ENCODE assay signal across 8 mouse cellular contexts in genomic region chr2:32166581-32166980, GRCm38 (mm10). TPM values are rescaled to one million over a fixed set of nuclear protein-coding genes. Genes with fewer than 3 reads are reported as not detected.
A peak's percentile ranks its signal among the peaks of the same experiment; 100 is the strongest.
DNase-seq lines count a peak whose midpoint lies in the region; ATAC-seq and TF ChIP-seq lines count a peak whose summit lies in the region.

No protein-coding gene starts in this region.

- H3K4me1 ChIP-seq in kidney, adult 2 months (ENCODE audit: control insufficient read depth, insufficient read depth, low read length): peaks cover 36% of the 10 kb centered on the region
- H3K4me1 ChIP-seq in embryonic facial prominence, embryonic 15.5 days: peaks cover 80% of the 10 kb centered on the region
- H3K4me1 ChIP-seq in limb, embryonic 11.5 days (ENCODE audit: control insufficient read depth, insufficient read depth, low read length): peaks cover 46% of the 10 kb centered on the region

- no peak for TF ChIP-seq CTCF in kidney, adult 2 months (conservative IDR thresholded peaks at IDR 0.05; ENCODE audit: insufficient read depth, insufficient read length, low read depth, low read length)

- H3K27ac ChIP-seq in kidney, adult 2 months (ENCODE audit: insufficient read depth, low read depth, low read length): no peak overlapping the region
- H3K27ac ChIP-seq in embryonic facial prominence, embryonic 15.5 days (replicated peaks): peak overlapping the region; percentile 90
- H3K27ac ChIP-seq in limb, embryonic 11.5 days (replicated peaks; ENCODE audit: low read depth, low read length): no peak overlapping the region

- no peak for ATAC-seq in embryonic facial prominence, embryonic 15.5 days (ENCODE audit: insufficient number of reproducible peaks, low FRiP score, low TSS enrichment, low read depth)
- no peak for ATAC-seq in limb, embryonic 11.5 days (ENCODE audit: insufficient number of reproducible peaks, low FRiP score, low TSS enrichment, low read depth)
- ATAC-seq in megakaryocyte-erythroid progenitor cell, adult 5-6 weeks (replicated peaks; ENCODE audit: low FRiP score, low TSS enrichment, poor library complexity, severe bottlenecking): no peak

- peak overlapping the region; percentile 47 for H3K4me2 ChIP-seq in embryonic facial prominence, embryonic 15.5 days (replicated peaks)
- peak overlapping the region; percentile 45 for H3K4me2 ChIP-seq in limb, embryonic 11.5 days (ENCODE audit: low read depth, severe bottlenecking)

- WGBS in kidney, adult 2 months: 24% methylated on average over 10 of the region's 10 CpGs
- 7% methylated on average over 10 of the region's 10 CpGs for WGBS in embryonic facial prominence, embryonic 15.5 days
- WGBS in limb, embryonic 11.5 days: 12% methylated on average over 10 of the region's 10 CpGs

- no peaks in the 10 kb centered on the region for H3K36me3 ChIP-seq in kidney, adult 2 months (ENCODE audit: control insufficient read depth, insufficient read depth, low read length)
- H3K36me3 ChIP-seq in embryonic facial prominence, embryonic 15.5 days: no peaks in the 10 kb centered on the region
- H3K36me3 ChIP-seq in limb, embryonic 11.5 days (ENCODE audit: control insufficient read depth, insufficient read depth, low read length): 0 out of 2 replicates have a peak, but pooled peaks cover 2% of the 10 kb centered on the region

- no peak overlapping the region for H3K4me3 ChIP-seq in kidney, adult 2 months (ENCODE audit: insufficient read depth, low read depth, low read length)
- no peak overlapping the region for H3K4me3 ChIP-seq in embryonic facial prominence, embryonic 15.5 days (replicated peaks)
- H3K4me3 ChIP-seq in limb, embryonic 11.5 days (ENCODE audit: low read depth, low read length): no peak overlapping the region

- peak; percentile 56 to 57 for DNase-seq in kidney, postnatal 4 days
- no peak for DNase-seq in kidney, adult 2 months
- peak; percentile 53 for DNase-seq in limb, embryonic 11.5 days (ENCODE audit: low spot score)
- peak; percentile 40 for DNase-seq in retina, embryonic 14.5 days (ENCODE audit: low spot score)
- DNase-seq in left cerebral cortex, adult 9 months (ENCODE audit: low spot score in 2 of 2): no peak
- no peak for DNase-seq in cerebellum, postnatal 14 days

- no peaks in the 10 kb centered on the region for H3K27me3 ChIP-seq in kidney, adult 2 months (replicated peaks; ENCODE audit: control insufficient read depth, insufficient read depth, low read length)
- no peaks in the 10 kb centered on the region for H3K27me3 ChIP-seq in embryonic facial prominence, embryonic 15.5 days
- H3K27me3 ChIP-seq in limb, embryonic 11.5 days (ENCODE audit: control insufficient read depth, insufficient read depth, low read length): no peaks in the 10 kb centered on the region

- H3K9me3 ChIP-seq in embryonic facial prominence, embryonic 15.5 days (replicated peaks): no peaks in the 10 kb centered on the region
- H3K9me3 ChIP-seq in limb, embryonic 11.5 days (ENCODE audit: control insufficient read depth, low read length): no peaks in the 10 kb centered on the region

- no peak for TF ChIP-seq POLR2A in kidney, adult 2 months (IDR thresholded peaks at IDR 0.05; ENCODE audit: low read depth, low read length)

- no peak overlapping the region for H3K9ac ChIP-seq in embryonic facial prominence, embryonic 15.5 days
- H3K9ac ChIP-seq in limb, embryonic 11.5 days (ENCODE audit: low read length): no peak overlapping the region

RNA-seq across cellular contexts. Expression of gene Prrc2b, which starts 15.7 kb away (rescaled TPM):
- polyA plus RNA-seq in kidney, adult 2 months (2012; rRNA removed): 42.5 and 43.5 TPM in 2 replicates
- 54.0 and 56.2 TPM in 2 replicates for polyA plus RNA-seq in embryonic facial prominence, embryonic 15.5 days (2015; fragmentation: Nextera tagmentation; extraction: Ambion mirVana)
- 62.5 and 72.5 TPM in 2 replicates for polyA plus RNA-seq in limb, embryonic 11.5 days (2014; fragmentation: Nextera tagmentation; extraction: Ambion mirVana)
- 58.3 and 63.5 TPM in 2 replicates for total RNA-seq in megakaryocyte-erythroid progenitor cell, adult 5-6 weeks (2014; fragmentation: Nextera tagmentation)
- total RNA-seq in megakaryocyte-erythroid progenitor cell, adult 5-6 weeks (2017): 13.9 and 20.1 TPM in 2 replicates

Comparison
In these comparisons a context has a peak if more than half of its experiments do, and no peak if none do; other contexts are left out.
1. DNase-seq: peak in kidney, postnatal 4 days (2 of 2), limb, embryonic 11.5 days (single experiment) and retina, embryonic 14.5 days (single experiment); none in kidney, adult 2 months (single experiment), left cerebral cortex, adult 9 months (0 of 2) and cerebellum, postnatal 14 days (0 of 2).